Mouse (Mus musculus): Measurements from ENCODE around the gene Prr22. TPM values are rescaled to one million over a fixed set of nuclear protein-coding genes. Genes with fewer than 3 reads are reported as not detected.

The Prr22 gene
- polyA plus RNA-seq, 1 experiment from 2014 or later = 1.0 TPM

- WGBS = under 1% methylated on average over 48 of the region's 48 CpGs
- H3K9me3 ChIP-seq (replicated peaks; ENCODE audit: control insufficient read depth, low read length) = no peaks in the 10 kb centered on the region
- H3K27me3 ChIP-seq (ENCODE audit: control insufficient read depth, insufficient read depth, low read length) = peaks cover 38% of the 10 kb centered on the region
- H3K36me3 ChIP-seq (ENCODE audit: control insufficient read depth, insufficient read depth, low read length) = no peaks in the 10 kb centered on the region
- peak within 1 kb of the TSS; percentile 63 for H3K4me3 ChIP-seq (replicated peaks; ENCODE audit: low read length)
- H3K4me1 ChIP-seq (ENCODE audit: control insufficient read depth, insufficient read depth, low read length) = peaks cover 27% of the 10 kb centered on the region
- peak within 1 kb of the TSS; percentile 85 for H3K9ac ChIP-seq (ENCODE audit: low read length)
- peak; percentile 77 for ATAC-seq (ENCODE audit: insufficient read depth, low FRiP score)
- H3K4me2 ChIP-seq (ENCODE audit: low read depth, low read length) = peak within 1 kb of the TSS; percentile 100
- H3K27ac ChIP-seq (ENCODE audit: low read length) = no peak within 1 kb of the TSS
These were observed 12.5 kb upstream of the Prr22 start, which contains the start of gene Nrtn for GRCm38 (mm10) chr17:56757416-56758123. Gene Nrtn (minus strand): TSS chr17:56757530.

- H3K4me2 ChIP-seq (ENCODE audit: low read depth, low read length) = peak overlapping the region; percentile 100
- peaks cover 33% of the 10 kb centered on the region for H3K27me3 ChIP-seq (ENCODE audit: control insufficient read depth, insufficient read depth, low read length)
- H3K36me3 ChIP-seq (ENCODE audit: control insufficient read depth, insufficient read depth, low read length) = no peaks in the 10 kb centered on the region
- no peaks in the 10 kb centered on the region for H3K9me3 ChIP-seq (replicated peaks; ENCODE audit: control insufficient read depth, low read length)
- 5% methylated on average over 12 of the region's 12 CpGs for WGBS
- H3K27ac ChIP-seq (ENCODE audit: low read length) = no peak overlapping the region
- no peak for ATAC-seq (ENCODE audit: insufficient read depth, low FRiP score)
- H3K4me3 ChIP-seq (replicated peaks; ENCODE audit: low read length) = peak overlapping the region; percentile 63; the same call in 1 of the 2 replicates
- H3K9ac ChIP-seq (ENCODE audit: low read length) = peak overlapping the region; percentile 11; the same call in 1 of the 2 replicates
- peaks cover 33% of the 10 kb centered on the region for H3K4me1 ChIP-seq (ENCODE audit: control insufficient read depth, insufficient read depth, low read length)
These were observed 11.9 kb upstream of the Prr22 start for GRCm38 (mm10) chr17:56758132-56758531.

DNA sequence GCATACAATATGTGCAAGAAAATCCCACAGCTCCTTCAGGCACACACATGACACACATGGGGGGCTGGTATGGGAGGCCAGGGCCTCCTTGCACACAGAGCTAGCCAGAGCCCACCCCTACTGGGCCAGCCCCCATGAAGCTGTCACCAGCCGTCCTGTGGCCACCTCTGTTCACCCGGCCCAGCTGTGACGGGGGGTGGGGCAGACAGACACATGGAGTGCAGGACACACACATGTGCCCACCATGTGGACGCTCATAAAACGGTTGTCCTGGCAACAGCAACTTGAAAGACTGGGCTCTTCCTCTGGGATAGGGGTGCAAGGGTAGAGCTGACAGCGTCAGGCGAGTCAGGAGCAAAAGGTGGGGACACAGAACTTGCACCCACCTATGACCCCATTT, 10.8 kb upstream of the Prr22 start:
- H3K9me3 ChIP-seq (replicated peaks; ENCODE audit: control insufficient read depth, low read length) = no peaks in the 10 kb centered on the region
- H3K9ac ChIP-seq (ENCODE audit: low read length) = no peak overlapping the region
- WGBS = 58% methylated on average over 7 of the region's 7 CpGs
- H3K4me2 ChIP-seq (ENCODE audit: low read depth, low read length) = no peak overlapping the region
- H3K27me3 ChIP-seq (ENCODE audit: control insufficient read depth, insufficient read depth, low read length) = peaks cover 23% of the 10 kb centered on the region
- H3K27ac ChIP-seq (ENCODE audit: low read length) = no peak overlapping the region
- H3K4me1 ChIP-seq (ENCODE audit: control insufficient read depth, insufficient read depth, low read length) = peaks cover 34% of the 10 kb centered on the region
- no peak overlapping the region for H3K4me3 ChIP-seq (replicated peaks; ENCODE audit: low read length)
- ATAC-seq (ENCODE audit: insufficient read depth, low FRiP score) = no peak
- no peaks in the 10 kb centered on the region for H3K36me3 ChIP-seq (ENCODE audit: control insufficient read depth, insufficient read depth, low read length)

DNA sequence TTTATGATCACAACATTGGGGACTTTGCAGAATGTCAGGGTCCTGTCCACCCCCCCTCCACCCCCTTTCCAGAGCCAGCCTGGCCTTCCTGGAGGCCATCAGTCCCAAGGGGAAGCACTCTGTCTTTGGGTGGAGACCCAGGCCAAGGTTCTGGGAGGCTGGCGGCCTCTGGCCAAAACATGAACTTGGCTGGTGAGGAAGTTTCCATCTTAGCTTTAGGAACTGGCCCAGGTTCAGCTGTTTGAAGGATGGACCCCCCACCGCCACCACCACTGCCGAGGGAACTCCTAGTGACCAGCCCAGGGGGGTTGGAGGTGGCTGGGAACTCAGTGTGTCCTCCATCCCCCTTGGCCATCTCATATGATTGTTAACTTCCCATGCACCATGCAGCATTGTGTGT, 9.0 kb upstream of the Prr22 start:
- no peak for ATAC-seq (ENCODE audit: insufficient read depth, low FRiP score)
- no peak overlapping the region for H3K27ac ChIP-seq (ENCODE audit: low read length)
- no peaks in the 10 kb centered on the region for H3K36me3 ChIP-seq (ENCODE audit: control insufficient read depth, insufficient read depth, low read length)
- H3K4me2 ChIP-seq (ENCODE audit: low read depth, low read length) = no peak overlapping the region
- H3K9me3 ChIP-seq (replicated peaks; ENCODE audit: control insufficient read depth, low read length) = no peaks in the 10 kb centered on the region
- H3K4me1 ChIP-seq (ENCODE audit: control insufficient read depth, insufficient read depth, low read length) = peaks cover 34% of the 10 kb centered on the region
- H3K27me3 ChIP-seq (ENCODE audit: control insufficient read depth, insufficient read depth, low read length) = peaks cover 7% of the 10 kb centered on the region
- H3K9ac ChIP-seq (ENCODE audit: low read length) = no peak overlapping the region
- WGBS = 65% methylated on average over 3 of the region's 3 CpGs
- H3K4me3 ChIP-seq (replicated peaks; ENCODE audit: low read length) = no peak overlapping the region

GRCm38 (mm10) chr17:56761991-56762410, 8.0 kb upstream of the Prr22 start:
- Histone ChIP-seq H3K36me3 (ENCODE audit: control insufficient read depth, insufficient read depth, low read length) (0 out of 2 replicates have a peak, but pooled peaks cover 5% of the 10 kb centered on the region), H3K27me3 (ENCODE audit: control insufficient read depth, insufficient read depth, low read length) (no peaks in the 10 kb centered on the region), H3K4me3 (replicated peaks; ENCODE audit: low read length) (peak overlapping the region; percentile 52), H3K9ac (ENCODE audit: low read length) (peak overlapping the region; percentile 74), H3K27ac (ENCODE audit: low read length) (peak overlapping the region; percentile 87), H3K4me1 (ENCODE audit: control insufficient read depth, insufficient read depth, low read length) (peaks cover 32% of the 10 kb centered on the region), H3K4me2 (ENCODE audit: low read depth, low read length) (peak overlapping the region; percentile 80), H3K9me3 (replicated peaks; ENCODE audit: control insufficient read depth, low read length) (no peaks in the 10 kb centered on the region)
- ATAC-seq (ENCODE audit: insufficient read depth, low FRiP score) = peak; percentile 51
- WGBS = 0% methylated on average over 28 of the region's 28 CpGs

- 43% methylated on average over 27 of the region's 27 CpGs for WGBS
- peak overlapping the region; percentile 74; the same call in 1 of the 2 replicates for H3K9ac ChIP-seq (ENCODE audit: low read length)
These were observed 7.0 kb upstream of the Prr22 start for GRCm38 (mm10) chr17:56762769-56763731.

DNA sequence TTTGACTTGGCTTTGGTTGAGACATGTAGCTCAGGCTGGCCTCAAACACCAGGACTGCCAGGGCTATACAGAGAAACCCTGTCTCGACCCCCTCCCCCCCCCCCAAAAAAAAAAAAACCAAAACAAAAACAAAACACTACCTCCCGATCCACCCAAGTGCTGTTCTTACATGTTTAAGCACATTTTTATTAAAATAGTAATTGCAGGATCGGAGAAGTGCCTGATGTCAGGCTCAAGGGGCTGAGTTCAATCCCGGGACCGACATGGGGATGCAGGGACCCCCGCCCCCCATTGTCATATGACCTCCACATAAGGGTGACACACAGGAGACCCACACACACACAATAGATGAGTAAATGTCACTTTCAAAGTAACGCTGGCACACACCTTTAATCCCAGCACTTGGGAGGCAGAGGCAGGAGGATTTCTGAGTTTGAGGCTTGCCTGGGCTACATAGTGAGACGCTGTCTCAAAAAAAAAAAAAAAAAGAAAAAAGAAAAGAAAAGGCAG, 6.3 kb upstream of the Prr22 start:
- WGBS = 70% methylated on average over 8 of the region's 8 CpGs
- Histone ChIP-seq H3K4me1 (ENCODE audit: control insufficient read depth, insufficient read depth, low read length) (peaks cover 21% of the 10 kb centered on the region), H3K27me3 (ENCODE audit: control insufficient read depth, insufficient read depth, low read length) (no peaks in the 10 kb centered on the region), H3K36me3 (ENCODE audit: control insufficient read depth, insufficient read depth, low read length) (peaks cover 16% of the 10 kb centered on the region; the same call in 1 of the 2 replicates), H3K4me2 (ENCODE audit: low read depth, low read length) (peak overlapping the region; percentile 96), H3K9me3 (replicated peaks; ENCODE audit: control insufficient read depth, low read length) (no peaks in the 10 kb centered on the region), H3K9ac (ENCODE audit: low read length) (no peak overlapping the region; the same call in 1 of the 2 replicates), H3K27ac (ENCODE audit: low read length) (peak overlapping the region; percentile 97; the same call in 1 of the 2 replicates), H3K4me3 (replicated peaks; ENCODE audit: low read length) (peak overlapping the region; percentile 69)
- ATAC-seq (ENCODE audit: insufficient read depth, low FRiP score) = no peak

More at GRCm38 (mm10) chr17:56762769-56763731, 7.0 kb upstream of the Prr22 start:
- no peak for ATAC-seq (ENCODE audit: insufficient read depth, low FRiP score)
- Histone ChIP-seq H3K4me2 (ENCODE audit: low read depth, low read length) (no peak overlapping the region), H3K27me3 (ENCODE audit: control insufficient read depth, insufficient read depth, low read length) (no peaks in the 10 kb centered on the region), H3K4me3 (replicated peaks; ENCODE audit: low read length) (no peak overlapping the region), H3K27ac (ENCODE audit: low read length) (peak overlapping the region; percentile 87), H3K9me3 (replicated peaks; ENCODE audit: control insufficient read depth, low read length) (no peaks in the 10 kb centered on the region), H3K4me1 (ENCODE audit: control insufficient read depth, insufficient read depth, low read length) (peaks cover 23% of the 10 kb centered on the region), H3K36me3 (ENCODE audit: control insufficient read depth, insufficient read depth, low read length) (peaks cover 10% of the 10 kb centered on the region; the same call in 1 of the 2 replicates)

DNA sequence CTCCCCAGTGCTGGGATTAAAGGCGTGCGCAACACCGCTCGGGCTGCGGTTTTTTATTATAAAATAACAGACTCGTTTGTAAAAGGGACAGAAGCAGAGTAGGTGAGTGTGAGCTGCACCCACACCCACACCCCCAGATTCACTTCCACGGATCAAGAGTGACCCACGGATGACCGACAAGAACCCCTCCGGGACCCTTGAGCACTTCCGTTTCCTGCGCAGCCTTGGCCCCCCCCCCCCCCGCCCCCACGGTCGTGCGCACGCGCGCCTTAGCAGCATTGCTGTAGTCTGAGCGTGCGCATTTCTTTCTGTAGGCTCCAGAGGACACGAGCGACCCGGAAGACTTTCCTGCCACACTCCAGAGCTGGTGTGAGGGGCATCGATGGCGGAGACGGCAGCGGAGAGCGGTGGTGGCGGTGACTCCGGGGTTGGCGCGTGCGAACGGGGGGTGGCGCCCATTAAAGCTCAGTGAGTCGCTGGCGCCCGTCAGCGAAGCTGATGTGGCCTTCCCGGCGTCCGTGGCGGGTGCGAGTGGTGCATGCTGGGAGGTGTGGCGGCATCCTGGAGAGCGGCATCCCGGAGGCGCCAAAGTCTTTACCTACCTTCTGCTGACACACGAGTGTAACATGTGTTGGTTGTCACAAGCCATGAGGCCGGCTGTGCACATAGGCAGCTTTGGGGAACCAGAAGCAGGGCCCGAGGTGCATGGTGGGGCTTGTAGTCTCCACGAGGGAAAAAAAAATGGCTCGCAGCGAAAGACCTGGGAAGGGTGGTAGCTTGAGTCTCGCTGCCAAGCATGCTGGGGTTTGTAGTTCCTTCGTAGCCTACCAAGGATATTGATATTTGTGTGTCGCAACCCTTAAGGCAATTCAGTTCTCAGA, 5.3 kb upstream of the Prr22 start, which contains the start of gene Dus3l:
TSS of gene Dus3l (plus strand) at position 284 of the 881 bp plus-strand sequence.
- WGBS = under 1% methylated on average over 58 of the region's 58 CpGs
- peak; percentile 77 for ATAC-seq (ENCODE audit: insufficient read depth, low FRiP score)

More for the DNA sequence above, 5.3 kb upstream of the Prr22 start, which contains the start of gene Dus3l:
- H3K4me3 ChIP-seq (replicated peaks; ENCODE audit: low read length) = peak within 1 kb of the TSS; percentile 69
- peak within 1 kb of the TSS; percentile 96 for H3K4me2 ChIP-seq (ENCODE audit: low read depth, low read length)
- peak within 1 kb of the TSS; percentile 97 for H3K27ac ChIP-seq (ENCODE audit: low read length)
- peaks cover 21% of the 10 kb centered on the region for H3K4me1 ChIP-seq (ENCODE audit: control insufficient read depth, insufficient read depth, low read length)
- peaks cover 25% of the 10 kb centered on the region for H3K36me3 ChIP-seq (ENCODE audit: control insufficient read depth, insufficient read depth, low read length)
- H3K27me3 ChIP-seq (ENCODE audit: control insufficient read depth, insufficient read depth, low read length) = no peaks in the 10 kb centered on the region
- no peaks in the 10 kb centered on the region for H3K9me3 ChIP-seq (replicated peaks; ENCODE audit: control insufficient read depth, low read length)
- peak within 1 kb of the TSS; percentile 93 for H3K9ac ChIP-seq (ENCODE audit: low read length)
